Mouse (Mus musculus): ENCODE measurements around the gene Fem1a. TPM values are rescaled to one million over a fixed set of nuclear protein-coding genes. Genes with fewer than 3 reads are reported as not detected.

The Fem1a gene
- polyA plus RNA-seq (2017; shearing (Covaris generic)) = 10 to 100 TPM; 10.3 to 12.3 TPM

GRCm38 (mm10) chr17:56256239-56256881, at the start of gene Fem1a:
TSS of gene Fem1a (plus strand) at chr17:56256810.

GRCm38 (mm10) chr17:56218377-56219191, 38.0 kb upstream of the Fem1a start, which contains the start of gene Dpp9:
TSS of gene Dpp9 (minus strand) at chr17:56218905.

GRCm38 (mm10) chr17:56276643-56277566, 20.3 kb downstream of the Fem1a start, which contains the start of gene Ticam1:
TSS of gene Ticam1 (minus strand) at chr17:56276786.

GRCm38 (mm10) chr17:56292531-56293222, 36.1 kb downstream of the Fem1a start, which contains the start of gene Plin3:
TSS of gene Plin3 (minus strand) at chr17:56292873.

GRCm38 (mm10) chr17:56300186-56300585, 43.6 kb downstream of the Fem1a start, which contains the start of gene Arrdc5:
TSS of gene Arrdc5 (minus strand) at chr17:56300286.

GRCm38 (mm10) chr17:56303160-56303846, 46.7 kb downstream of the Fem1a start, which contains the start of gene Uhrf1:
TSS of gene Uhrf1 (plus strand) at chr17:56303321.

Other genes with a start within 250 kb of the Fem1a start
- gene Sh3gl1, start 220.2 kb upstream of the Fem1a start, polyA plus RNA-seq (2017; shearing (Covaris generic)) = 100 to 1,000 TPM; 159 to 164 TPM
- gene Chaf1a, start 216.4 kb upstream of the Fem1a start, polyA plus RNA-seq (2017; shearing (Covaris generic)) = 10 to 100 TPM in 1 of 2 experiments, 1 to 10 TPM in 1; 4.0 to 11.4 TPM
- gene Ubxn6, start 181.8 kb upstream of the Fem1a start, polyA plus RNA-seq (2017; shearing (Covaris generic)) = 10 to 100 TPM; 76.4 TPM
- gene Hdgfl2, start 177.2 kb upstream of the Fem1a start, polyA plus RNA-seq (2017; shearing (Covaris generic)) = 100 to 1,000 TPM in 1 of 2 experiments, 10 to 100 TPM in 1; 97.9 to 101 TPM
- gene Plin4, start 147.0 kb upstream of the Fem1a start, polyA plus RNA-seq (2017; shearing (Covaris generic)) = not detected
- gene Plin5, start 139.2 kb upstream of the Fem1a start, polyA plus RNA-seq (2017; shearing (Covaris generic)) = not detected
- under 1 TPM in 1 of 2 experiments, not detected in 1; 0.74 TPM for gene Lrg1, start 134.8 kb upstream of the Fem1a start, polyA plus RNA-seq (2017; shearing (Covaris generic))
- gene Sema6b, start 116.5 kb upstream of the Fem1a start, polyA plus RNA-seq (2017; shearing (Covaris generic)) = under 1 TPM; 0.12 to 0.44 TPM
- 10 to 100 TPM; 32.7 to 39.4 TPM for gene Tnfaip8l1, start 94.3 kb upstream of the Fem1a start, polyA plus RNA-seq (2017; shearing (Covaris generic))
- gene Mydgf, start 72.9 kb upstream of the Fem1a start, polyA plus RNA-seq (2017; shearing (Covaris generic)) = 10 to 100 TPM; 57.9 to 59.9 TPM
- 10 to 100 TPM; 19.0 to 43.4 TPM for gene Dpp9, start 37.9 kb upstream of the Fem1a start, polyA plus RNA-seq (2017; shearing (Covaris generic))
- gene Ticam1, start 20.0 kb downstream of the Fem1a start, polyA plus RNA-seq (2017; shearing (Covaris generic)) = 1 to 10 TPM; 4.8 to 8.9 TPM
- gene Plin3, start 36.1 kb downstream of the Fem1a start, polyA plus RNA-seq (2017; shearing (Covaris generic)) = 10 to 100 TPM; 22.9 to 32.3 TPM
- gene Arrdc5, start 43.5 kb downstream of the Fem1a start, polyA plus RNA-seq (2017; shearing (Covaris generic)) = under 1 TPM in 1 of 2 experiments, not detected in 1; 0.33 TPM
- 10 to 100 TPM; 13.1 to 31.3 TPM for gene Uhrf1, start 46.5 kb downstream of the Fem1a start, polyA plus RNA-seq (2017; shearing (Covaris generic))
- gene Kdm4b, start 69.3 kb downstream of the Fem1a start, polyA plus RNA-seq (2017; shearing (Covaris generic)) = 10 to 100 TPM; 33.2 to 40.2 TPM
- gene Ptprs, start 219.7 kb downstream of the Fem1a start, polyA plus RNA-seq (2017; shearing (Covaris generic)) = 10 to 100 TPM; 22.0 to 26.0 TPM